Mouse (Mus musculus): ENCODE measurements around the gene Ctnnb1.
A peak's percentile ranks its signal among the peaks of the same experiment; 100 is the strongest.

The Ctnnb1 gene

DNA sequence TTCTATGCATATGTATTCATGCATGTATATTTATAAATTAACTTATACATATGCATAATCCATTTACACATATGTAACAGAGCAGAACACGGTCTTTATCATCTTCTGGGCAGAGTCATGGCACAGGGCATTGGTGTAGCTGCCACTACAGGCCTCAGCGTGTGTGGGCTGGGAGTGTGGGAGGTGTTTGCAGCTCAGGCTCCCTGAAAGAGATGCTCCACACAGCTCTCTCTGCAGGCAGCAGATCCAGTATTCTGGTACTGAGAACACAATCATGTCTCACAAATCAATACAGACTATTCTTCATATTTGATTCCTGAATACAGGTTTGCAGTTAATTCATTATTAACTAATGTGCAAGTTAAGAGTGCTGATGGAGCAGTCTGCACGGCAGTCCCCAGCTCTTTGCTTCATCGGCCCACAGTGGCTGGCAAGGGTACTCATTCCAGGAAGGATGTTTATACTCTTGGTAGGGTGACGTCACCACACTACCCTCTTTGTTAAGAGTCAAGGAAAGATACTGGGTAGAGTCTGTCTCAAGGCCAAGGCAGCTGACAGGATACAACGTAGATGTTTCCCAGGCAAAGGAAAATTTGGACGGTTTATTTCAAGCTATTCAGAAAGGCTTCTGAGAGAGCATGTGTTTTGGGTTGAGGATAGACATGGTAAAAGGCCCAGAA is 71.8 kb downstream of the Ctnnb1 start:
- DNase-seq (ENCODE audit: low spot score) = peak; percentile 15

DNA sequence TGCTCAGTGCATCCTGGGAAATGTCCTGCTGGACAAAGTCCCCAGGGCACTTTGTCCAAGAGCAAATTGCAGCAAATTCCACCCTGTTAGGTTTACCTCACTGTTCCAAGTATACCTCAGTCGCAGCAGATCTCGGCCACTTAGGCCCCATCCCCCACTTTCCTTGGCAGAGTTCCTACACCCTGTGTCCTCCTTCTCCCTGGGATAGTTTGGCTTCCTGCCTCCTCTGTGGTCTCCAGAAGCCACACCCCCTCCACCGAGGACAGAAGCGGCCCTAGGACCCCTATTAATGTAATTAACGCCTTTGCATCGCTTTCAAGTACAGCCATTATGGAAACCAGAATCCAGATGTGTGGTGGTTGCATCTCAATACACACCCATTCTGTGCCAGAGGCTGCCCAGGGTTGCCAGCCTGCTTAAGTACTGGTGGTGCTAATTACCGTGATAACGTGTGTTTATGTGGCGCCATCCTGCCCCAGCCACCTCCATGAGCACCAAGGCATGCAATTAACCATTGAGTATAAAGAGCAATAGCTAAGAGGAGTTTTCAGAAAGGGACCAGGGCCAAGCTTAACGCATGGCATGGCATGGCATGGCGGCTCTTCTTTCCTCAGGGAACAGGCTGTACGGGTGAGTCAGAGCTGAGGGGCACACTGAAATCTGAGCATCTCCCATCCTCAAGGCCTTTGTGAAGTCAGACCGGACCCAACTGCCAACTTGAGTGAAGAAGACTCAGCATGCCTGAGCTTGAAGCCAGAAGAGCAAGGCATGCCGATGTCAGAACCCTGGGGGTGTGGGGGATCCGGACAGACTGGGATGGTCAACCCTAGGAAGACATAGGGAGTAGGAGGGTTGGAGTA is 72.9 kb downstream of the Ctnnb1 start:
- peak; percentile 31 for DNase-seq (ENCODE audit: low spot score)

DNA sequence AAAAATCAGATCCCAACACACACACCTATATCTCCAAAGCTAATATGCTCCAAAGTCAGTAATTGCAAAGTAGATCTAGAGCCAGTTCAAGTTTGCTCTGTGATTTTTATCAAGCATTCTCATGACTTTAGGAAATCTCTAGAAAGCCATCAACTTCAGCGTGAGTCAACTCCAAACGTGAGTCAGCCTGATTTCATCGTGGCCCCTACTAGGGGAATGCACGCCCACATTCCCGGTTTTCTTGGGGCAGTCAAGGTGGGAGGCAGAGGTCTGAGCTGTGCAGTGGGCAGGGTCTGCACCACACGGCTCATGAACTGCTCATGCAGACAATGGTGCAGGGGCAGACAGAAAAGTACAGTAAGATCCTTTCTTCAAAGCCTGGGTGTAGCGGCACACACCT is 76.9 kb downstream of the Ctnnb1 start:
- no peak for DNase-seq (ENCODE audit: low spot score)

Measured in ovary, adult 18-20 months (tissue).